Mouse (Mus musculus) liver, postnatal 0 days (tissue): ENCODE data around the gene Itga3.

Source experiments
- CTCF ChIP-seq: sonication (generic); IDR thresholded peaks from 2 replicates; pipeline ENCODE4 v1.5.1; 2016; ENCODE audit warnings: antibody characterized with exemption, low read depth
- EP300 ChIP-seq: IDR thresholded peaks from 2 replicates; pipeline ENCODE4 v1.6.1; 2016; ENCODE audit warnings: antibody characterized with exemption, low read depth, mild to moderate bottlenecking

- TF ChIP-seq CTCF (no peak), EP300 (no peak)
Measured at GRCm38 (mm10) chr11:95097889-95098288, 21.3 kb upstream of the Itga3 start.
